Mouse (Mus musculus): ENCODE measurements around the gene Aspscr1.

The Aspscr1 gene

DNA sequence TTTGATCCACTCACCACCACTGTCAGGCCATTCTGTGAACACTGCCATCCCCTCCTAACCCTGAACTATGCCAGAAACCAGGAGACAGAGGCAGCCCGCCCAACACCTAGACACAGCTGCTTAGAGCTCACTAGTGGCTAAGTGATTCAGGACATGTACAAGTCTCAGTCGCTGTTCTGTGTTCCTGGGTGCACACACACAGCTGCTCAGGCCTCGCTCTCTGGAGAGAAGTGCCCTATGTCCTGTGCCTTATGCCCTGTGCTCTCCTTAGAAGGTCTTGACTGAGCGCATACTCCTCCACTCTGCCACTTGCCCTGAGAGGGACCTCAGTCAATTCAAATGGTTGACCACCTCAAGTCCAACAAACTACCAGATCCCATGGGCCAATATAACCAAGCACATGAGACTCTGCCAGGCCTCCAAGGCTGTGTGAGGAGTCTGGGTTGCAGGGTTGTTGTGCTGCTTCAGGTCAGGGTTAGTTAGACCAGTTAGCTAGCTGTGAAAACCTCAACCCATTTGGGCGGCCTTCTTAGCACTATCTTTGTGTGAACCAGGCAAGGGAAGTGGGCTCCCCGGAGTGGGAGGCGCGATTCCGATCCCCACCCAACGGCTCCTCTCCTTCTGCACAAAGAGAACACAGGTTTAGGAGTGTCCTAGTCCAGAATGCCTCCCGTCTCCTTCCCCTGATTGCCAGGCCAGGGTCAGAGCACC lies 55.9 kb downstream of the Aspscr1 start:
- in situ Hi-C loops (cut with MboI; ENCODE audit: unreplicated experiment in 2 of 2): loop anchor here (5.0 to 10.0 kb wide), 2 partner anchors 44 to 76 kb away; no protein-coding TSS in a partner anchor

DNA sequence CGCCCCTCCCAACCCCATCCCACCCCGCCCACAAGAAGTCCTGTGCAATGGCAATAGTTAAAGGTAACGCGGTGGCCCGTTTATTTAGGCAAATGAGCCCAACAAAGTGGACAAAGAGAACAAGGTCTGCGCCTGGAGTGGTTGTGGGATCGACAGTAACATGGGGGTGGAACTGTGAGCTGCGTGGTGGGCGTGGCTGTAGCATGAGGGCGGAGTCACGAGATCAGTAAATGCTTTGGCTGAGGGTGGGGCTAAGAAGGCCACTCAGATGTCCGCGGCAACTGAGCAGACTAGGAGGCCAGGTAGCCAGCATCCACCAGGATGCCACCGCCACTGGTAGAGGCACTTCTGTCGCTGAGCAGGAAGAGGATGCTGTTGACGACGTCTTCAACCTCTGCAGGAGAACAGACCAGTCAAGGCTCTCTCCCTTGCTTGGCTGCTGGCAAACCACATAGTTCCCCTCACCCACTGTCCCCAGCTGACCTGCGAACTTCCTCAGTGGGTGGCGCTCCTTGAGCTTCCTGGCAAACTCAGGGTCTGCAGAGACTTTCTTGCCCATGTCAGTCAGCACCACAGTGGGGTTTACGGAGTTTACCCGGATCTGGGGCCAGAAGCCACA lies 56.8 kb downstream of the Aspscr1 start:
- in situ Hi-C loops (cut with MboI; ENCODE audit: unreplicated experiment in 2 of 2): loop anchor here (5.0 to 10.0 kb wide), 2 partner anchors 43 to 75 kb away; no protein-coding TSS in a partner anchor

DNA sequence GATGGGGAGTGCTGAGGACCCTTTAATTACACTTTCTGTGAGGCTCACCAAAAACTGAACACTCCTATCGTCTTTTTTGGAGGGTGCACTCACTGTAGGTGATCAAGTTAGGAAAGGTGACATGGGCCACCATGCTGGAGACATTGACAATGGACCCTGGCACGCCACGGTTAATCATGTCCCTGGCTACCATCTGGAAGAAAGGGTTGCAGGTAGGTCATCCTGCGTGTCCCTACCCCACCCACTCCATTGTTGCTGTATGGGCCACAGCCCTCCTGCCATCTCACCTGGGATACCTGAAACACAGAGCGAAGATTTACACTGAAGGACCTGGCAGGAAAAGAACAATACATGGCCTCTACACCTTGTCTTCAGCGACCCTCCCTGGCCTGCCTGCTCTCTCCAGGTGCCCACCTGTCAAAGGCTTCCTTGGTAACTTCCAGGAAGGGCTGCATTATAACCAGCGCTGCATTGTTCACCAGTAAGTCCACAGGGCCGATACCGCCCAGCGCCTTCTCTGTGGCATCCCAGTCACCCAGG lies 57.6 kb downstream of the Aspscr1 start:
- in situ Hi-C loops (cut with MboI; ENCODE audit: unreplicated experiment in 2 of 2): no loop called here

DNA sequence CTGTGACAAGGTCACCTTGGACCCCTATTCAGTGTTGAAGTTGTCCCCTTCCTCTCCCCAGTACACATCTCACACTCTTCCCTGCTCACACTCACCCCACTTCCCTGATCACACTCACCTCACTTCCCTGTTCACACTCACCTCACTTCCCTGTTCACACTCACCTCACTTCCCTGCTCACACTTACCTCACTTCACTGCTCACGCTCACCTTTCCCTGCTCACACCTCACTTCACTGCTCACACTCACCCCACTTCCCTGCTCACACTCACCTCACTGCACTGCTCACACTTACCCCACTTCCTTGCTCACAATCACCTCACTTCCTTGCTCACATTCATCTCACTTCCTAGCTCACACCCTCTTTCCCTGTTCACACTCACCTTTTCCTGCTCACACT lies 58.6 kb downstream of the Aspscr1 start:
- in situ Hi-C loops (cut with MboI; ENCODE audit: unreplicated experiment in 2 of 2): no loop called here

DNA sequence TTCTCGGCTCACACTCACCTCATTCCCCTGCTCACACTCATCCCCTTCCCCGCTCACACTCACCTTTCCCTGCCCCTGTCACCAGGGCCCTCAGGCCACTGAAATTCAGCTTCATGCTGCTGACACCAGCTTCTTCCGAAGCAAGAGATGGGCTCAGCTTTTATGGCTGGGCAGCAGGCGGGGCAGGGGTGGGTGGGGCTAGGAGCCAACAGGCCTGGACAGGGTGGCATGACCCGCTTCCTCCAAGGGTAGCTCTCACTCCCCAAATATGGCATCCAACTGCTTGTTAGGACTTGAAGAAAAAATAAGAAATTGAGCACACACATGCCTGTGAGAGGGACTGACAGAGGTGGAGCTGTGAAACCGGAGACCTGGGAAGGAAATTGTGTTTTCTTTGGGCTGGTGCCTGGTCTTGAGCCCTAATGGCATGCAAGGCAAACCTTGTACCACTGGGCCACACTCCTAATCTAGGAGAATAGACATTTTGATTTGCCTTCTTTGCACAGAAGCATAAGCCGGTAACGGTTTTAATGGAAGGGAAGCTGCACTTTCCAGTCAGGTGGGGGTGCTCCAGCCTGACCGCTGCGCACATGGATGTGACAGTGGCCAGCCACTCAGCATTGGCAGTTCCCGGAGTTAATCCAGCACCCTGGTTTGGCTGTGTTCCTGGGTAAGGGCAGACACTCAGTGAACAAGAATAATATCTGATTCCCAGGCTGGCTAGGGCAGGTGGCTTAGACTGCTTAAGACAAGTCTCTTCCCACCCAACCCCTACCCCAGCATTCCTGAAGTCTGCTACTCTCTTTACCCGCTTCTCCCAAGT lies 59.3 kb downstream of the Aspscr1 start, which contains the start of gene Cbr2:
Gene Cbr2 (minus strand): TSS at position 257 of the 823 bp plus-strand sequence.
- in situ Hi-C loops (cut with MboI; ENCODE audit: unreplicated experiment in 2 of 2): no loop called here

DNA sequence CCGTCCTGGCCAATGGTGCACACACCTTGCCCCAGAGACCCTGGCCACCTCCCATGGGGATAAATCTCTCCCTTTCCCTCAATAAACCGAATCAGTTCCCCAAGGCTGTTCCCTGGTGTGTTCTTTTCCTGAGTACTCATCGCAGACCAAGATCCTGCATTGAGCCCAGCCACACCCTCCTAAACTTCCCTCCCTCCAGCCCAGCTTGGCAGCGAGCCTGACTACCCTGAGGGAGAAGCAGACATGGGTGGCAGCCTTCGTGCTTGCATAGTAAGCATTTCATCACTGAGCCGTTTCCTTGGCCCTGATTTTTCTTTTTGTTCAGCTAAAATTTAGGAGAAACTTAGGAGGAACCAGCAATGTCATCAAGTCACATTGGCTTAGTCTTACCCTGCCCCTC lies 60.7 kb downstream of the Aspscr1 start:
- in situ Hi-C loops (cut with MboI; ENCODE audit: unreplicated experiment in 2 of 2): no loop called here

DNA sequence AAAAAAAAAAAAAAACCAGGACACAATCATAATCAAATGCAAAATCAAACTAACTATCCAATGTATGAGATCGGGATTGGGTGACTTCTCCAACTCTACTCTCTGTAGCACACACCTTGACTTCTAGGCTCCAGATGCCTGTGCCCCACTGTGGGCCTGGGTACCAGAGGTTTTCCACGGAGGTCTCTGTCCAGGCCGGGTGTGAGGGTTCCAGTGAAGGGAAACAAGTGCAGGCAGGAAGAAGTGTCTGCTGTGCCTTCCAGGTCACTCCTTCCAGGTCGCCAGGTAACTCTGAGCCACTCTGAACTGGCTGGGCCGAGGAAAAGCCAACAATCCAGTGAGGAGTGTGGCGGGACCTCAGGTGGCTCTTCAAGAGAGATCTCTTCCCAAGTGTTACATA lies 63.7 kb downstream of the Aspscr1 start:
- in situ Hi-C loops (cut with MboI; ENCODE audit: unreplicated experiment in 2 of 2): no loop called here

DNA sequence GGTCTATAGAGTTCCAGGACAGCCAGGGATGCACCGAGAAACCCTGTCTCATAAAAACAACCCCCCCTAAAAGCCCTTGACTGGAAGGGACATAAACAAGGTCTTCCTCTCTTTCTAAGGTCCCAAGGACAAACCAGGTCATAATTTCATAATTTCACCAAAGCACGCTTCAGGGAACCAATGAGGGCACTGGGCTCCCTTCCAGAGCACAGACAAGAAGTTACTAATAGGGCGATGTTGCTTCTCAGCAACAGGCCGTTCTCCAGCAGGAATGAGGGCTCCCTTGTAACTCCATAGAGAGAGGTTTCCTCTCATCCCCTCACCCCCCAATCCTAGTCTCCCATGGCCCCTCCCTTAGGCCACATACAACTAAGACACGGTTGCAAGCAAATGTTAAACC lies 68.2 kb downstream of the Aspscr1 start:
- in situ Hi-C loops (cut with MboI; ENCODE audit: unreplicated experiment in 2 of 2): no loop called here

DNA sequence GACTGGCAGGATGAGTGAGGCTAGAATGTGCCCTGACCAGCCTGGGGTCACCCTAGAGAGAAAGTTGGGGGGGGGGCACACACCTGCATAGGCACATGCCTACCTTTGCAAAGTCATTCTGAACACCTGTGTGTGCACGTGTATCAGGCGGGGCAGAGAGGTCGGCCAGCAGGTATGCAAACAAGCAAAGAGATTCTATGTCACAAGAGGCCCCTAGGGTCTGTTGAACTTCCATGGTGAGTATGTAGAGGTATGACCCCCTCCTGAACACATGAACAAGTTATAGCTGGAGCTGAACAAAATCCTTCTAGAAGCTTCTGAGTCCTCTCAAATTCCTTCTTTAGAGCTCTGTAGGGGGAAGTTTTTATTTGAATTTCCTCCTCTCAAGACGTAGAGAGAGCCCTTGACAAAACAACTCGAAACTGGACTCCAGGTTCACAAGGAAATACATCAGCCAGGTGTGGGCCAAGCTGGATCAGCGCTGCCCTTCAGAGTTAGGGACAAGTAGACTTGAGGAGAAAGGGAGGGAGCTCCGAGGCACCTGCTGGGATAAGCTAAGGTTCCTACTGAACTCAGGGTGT lies 71.4 kb downstream of the Aspscr1 start:
- in situ Hi-C loops (cut with MboI; ENCODE audit: unreplicated experiment in 2 of 2): no loop called here

DNA sequence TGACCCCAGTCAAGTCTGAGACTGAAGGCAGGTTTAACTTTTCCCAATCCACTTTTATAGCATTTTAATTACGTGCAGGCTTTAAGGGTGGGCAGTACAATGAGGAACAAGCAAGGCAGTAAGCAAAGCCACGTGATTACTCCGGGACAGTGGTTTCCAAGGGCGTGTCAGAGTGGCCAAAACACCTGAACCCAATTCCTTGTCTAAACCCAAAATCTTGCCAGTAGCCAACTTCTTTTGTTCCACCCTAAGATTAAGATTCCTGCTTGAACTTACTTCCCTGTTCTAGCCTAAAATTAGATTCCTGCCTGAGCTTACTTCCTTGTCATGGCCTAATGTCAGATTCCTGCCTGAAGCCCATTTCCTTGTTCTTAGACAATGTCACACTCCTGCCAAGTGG lies 75.2 kb downstream of the Aspscr1 start:
- in situ Hi-C loops (cut with MboI; ENCODE audit: unreplicated experiment in 2 of 2): no loop called here

DNA sequence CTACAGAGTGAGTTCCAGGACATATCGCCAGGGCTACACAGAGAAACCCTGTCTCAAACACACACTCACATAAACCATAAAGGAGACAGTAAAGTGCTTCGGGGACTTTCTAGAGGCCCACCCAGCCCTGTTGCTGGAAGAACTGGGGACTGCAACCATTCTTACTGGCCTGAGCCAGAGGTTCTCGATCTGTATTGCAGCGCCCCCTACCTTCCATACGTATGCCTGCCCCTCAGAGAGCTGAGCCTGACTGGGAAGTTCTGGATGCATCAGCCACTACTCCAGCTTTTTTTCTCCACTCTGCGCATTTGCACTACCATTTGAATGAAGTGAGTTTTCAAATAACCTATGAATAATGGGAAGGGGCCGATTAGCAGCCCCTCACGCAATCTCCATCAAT lies 76.7 kb downstream of the Aspscr1 start:
- in situ Hi-C loops (cut with MboI; ENCODE audit: unreplicated experiment in 2 of 2): no loop called here

DNA sequence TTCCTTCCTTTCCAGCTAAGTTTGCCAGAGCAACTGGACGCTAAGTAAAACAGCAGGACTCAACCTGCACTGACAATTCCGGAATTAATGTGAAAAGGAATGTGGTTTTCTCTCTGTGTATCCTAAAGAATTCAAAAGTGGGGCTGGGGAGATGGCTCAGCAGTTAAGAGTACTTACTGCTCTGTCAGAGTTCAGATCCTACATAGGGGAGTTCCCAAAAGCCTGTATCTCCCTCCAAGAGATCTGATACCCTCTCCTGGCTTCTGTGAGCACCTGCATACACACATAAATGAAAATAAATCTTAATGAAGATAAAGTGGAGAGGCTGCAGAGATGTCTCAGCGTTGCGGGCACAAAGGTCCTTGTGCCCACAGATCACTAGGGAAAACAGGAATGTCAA lies 78.8 kb downstream of the Aspscr1 start:
- in situ Hi-C loops (cut with MboI; ENCODE audit: unreplicated experiment in 2 of 2): no loop called here

All from v-Abl transformed pro-B cells (cell line).